Mouse (Mus musculus): ENCODE data around the gene Snd1. TPM values are rescaled to one million over a fixed set of nuclear protein-coding genes. Genes with fewer than 3 reads are reported as not detected.
A peak's percentile ranks its signal among the peaks of the same experiment; 100 is the strongest.

Snd1 gene
- polyA plus RNA-seq, 1 experiment from 2014 or later, result 69.2 TPM

DNA sequence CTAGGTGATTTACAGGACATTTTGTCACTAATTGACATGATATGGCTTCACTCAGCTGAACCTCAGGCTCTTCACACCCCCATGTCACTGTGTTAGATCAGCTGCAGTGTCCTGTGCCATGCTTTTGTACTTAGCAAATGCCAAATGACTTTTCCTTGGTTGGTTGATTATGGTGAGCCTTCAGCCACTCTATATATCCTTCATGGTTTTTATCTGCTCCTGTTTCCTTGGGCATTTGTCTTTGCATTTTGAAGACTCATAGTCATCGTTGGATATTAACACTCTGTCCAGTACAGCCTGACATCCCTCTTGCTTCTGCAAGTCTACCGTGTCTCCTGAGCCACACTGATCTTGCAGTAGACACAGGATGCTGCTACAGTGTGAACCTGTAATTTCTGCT, 384.2 kb downstream of the Snd1 start:
- DNase-seq (ENCODE audit: low spot score), result no peak

DNA sequence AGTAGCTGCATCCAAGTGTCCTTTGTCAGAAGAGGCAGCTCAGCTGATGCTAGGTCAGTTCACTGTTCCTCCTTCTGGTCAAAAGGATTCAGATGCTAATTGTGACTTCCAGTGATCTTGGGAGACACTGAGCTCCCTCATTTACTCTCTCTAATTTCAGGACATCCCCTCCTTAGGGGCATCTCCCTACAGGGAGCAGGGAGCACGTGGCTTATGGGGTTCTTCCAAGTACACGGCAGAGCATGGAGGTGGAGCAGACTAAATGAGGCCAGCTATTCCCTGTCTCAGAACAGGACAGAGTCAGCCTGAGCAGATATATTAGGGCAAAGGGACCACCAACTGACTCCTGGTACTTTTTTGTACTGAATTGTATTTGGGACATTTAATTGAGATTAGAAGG, 385.5 kb downstream of the Snd1 start:
- no peak for DNase-seq (ENCODE audit: low spot score)

GRCm38 (mm10) chr6:28860922-28861321, 386.0 kb downstream of the Snd1 start:
- DNase-seq (ENCODE audit: low spot score), result no peak

DNA sequence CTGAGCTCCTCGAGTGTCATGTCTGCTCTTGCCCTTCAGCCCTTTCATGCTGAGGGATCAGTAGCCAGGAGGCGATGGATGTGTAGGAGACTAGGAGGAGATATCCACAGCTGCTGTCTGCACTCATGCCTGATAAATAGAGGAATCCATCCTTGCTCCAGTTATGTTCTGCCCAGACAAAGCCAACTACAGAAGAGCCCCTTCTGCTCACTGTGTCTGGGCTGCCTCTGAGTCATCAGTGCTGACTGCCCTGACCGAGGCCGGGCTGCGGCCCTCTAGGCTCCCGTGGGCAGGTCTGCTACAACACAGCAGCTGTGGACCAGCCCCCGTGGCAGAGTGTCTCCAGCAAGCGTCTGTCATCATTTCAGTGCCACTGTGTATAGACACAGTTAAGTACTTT, 387.4 kb downstream of the Snd1 start:
- no peak for DNase-seq (ENCODE audit: low spot score)

GRCm38 (mm10) chr6:28864684-28865083, 389.7 kb downstream of the Snd1 start:
- DNase-seq (ENCODE audit: low spot score), result no peak

DNA sequence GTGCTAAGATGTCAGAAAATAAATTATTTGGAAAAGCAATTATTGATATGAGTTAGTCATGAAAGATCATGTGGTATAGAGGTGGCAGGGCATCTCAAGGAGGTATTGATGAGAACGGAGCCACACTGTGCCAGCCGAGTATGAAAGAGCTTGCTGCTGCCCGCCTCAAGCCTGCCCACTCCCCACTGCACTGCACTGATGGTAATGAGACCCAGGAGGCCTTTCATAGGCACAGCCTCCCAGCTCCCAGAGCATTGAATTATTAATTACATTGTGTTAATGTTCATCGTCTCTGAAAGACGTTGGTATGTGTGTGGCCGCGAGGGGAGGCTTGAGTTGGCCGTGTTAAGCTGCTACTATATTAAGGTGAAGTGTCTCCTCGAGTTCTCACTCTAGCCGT, 390.2 kb downstream of the Snd1 start:
- no peak for DNase-seq (ENCODE audit: low spot score)

DNA sequence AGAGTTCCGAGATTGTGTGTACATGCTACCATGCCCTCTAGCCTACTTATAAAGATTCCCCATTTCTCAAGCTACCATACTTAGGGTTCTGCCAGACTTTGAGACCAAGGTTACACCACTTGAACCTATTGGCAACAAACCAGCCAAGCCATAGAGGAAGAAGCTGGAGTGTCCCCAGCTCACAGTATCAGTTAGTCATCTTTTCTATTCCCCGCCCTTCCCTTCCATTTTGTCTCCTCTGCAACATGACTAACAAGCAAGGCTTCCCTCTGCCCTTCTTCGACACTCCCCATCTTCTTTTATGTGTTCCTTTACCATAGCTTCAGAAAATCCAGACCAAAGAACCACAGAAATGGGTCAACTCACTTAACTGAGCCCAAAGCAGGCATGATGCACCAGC, 391.3 kb downstream of the Snd1 start:
- no peak for DNase-seq (ENCODE audit: low spot score)

DNA sequence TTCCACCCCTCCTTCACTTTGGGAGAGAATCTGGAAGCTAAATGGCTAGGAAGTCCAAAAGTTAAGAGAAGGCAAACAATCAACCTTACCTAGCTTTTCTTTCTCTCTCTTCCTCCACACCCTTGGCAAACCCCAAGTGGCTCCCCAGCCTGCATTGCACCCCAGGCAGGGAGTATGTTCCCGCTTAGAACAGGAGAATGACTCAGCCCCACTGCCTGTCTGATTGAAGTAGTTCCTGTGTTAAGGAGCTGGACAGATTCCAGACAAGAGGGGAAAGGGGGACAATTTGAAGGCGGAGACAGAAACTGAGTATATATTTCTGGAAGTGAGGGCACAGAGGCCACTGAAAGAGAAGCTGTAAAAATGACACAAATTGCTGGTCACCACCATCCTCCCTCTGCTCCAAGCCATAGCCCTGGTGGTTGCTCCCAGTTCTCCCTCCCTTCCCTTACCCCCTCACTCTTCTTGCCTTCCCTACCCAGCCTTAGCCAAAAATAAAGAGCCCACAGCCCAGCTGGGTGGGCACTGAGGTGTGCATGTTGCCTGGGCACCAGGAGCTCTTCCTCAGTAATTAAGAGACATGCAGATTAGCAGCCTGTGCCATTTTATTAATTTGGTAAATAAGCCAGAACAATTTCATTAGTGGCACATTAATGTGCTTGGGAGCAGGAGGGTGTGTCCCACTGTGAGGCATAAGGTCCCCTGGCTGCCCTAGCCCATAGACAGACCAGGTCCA, 392.7 kb downstream of the Snd1 start:
- DNase-seq (ENCODE audit: low spot score), result no peak

DNA sequence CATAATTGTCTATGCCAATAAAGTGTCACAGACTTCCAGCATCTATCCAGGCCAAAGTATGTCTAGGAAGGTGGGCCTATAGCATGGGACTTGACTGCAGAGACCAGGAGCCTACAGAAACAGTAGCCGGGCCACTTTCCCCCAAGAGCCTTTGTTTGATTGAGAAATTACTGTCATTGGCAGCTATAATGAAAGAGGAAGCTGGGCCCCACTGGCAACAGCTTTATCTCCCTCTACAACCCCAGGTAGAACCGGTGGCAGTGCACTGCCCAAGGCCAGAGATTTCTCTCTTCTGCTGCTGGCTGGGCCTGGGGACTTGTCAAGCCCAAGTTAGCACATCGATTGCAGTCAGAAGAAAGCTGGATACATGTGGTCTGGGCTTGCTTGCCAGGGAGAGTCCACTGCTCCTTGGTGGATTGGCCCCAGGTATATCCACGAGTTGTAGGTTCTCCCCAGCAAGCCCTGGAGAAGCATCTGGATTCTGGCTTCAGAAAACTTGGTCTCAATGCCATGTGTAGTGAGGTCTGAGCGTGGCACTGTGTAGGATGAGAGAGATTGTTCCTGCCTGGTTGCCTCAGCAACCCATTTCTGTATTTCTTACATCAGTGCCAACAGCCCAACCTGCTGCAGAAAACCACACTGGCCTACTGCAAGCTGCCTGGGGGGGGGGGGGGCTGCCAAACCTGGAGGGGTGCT, 396.9 kb downstream of the Snd1 start:
- DNase-seq (ENCODE audit: low spot score), result no peak

GRCm38 (mm10) chr6:28872421-28872795, 397.5 kb downstream of the Snd1 start:
- DNase-seq (ENCODE audit: low spot score), result no peak

DNA sequence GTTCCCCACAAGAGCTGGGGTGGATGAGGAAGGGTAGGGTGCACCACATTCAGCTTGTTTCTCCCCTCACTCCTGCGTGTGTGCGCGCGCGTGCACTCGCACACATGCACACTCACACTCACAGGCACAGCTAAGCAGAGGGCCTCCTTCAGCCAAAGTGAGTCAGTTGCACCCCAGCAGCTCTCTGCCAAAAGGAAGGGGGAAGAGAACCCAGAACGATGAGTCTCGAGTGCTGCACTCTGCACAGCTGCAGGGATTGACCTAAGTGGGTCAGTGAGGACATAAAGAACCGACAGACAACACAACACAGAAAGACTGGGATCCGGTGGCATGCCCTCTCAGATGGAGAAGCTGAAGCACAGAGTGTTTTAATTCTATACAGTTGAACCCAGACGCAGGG, 399.1 kb downstream of the Snd1 start:
- DNase-seq (ENCODE audit: low spot score), result no peak

DNA sequence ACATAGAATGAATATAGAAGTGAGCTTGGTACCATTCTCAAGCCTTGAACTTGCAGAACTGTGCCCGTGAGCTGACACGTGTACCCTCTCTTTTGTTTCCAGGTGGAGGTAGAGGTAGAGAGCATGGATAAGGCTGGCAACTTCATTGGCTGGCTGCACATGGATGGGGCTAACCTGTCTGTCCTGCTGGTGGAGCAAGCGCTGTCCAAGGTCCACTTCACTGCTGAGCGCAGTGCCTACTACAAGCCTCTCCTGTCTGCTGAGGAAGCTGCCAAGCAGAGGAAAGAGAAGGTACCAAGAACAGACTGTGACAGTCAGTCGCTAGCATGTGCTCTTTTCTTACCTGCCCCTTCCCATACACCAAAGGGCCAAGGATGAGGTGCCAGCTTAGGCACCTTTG, 399.8 kb downstream of the Snd1 start:
- DNase-seq (ENCODE audit: low spot score), result no peak

- DNase-seq (ENCODE audit: low spot score), result no peak
Measured at GRCm38 (mm10) chr6:28875333-28875732, 400.4 kb downstream of the Snd1 start.

DNA sequence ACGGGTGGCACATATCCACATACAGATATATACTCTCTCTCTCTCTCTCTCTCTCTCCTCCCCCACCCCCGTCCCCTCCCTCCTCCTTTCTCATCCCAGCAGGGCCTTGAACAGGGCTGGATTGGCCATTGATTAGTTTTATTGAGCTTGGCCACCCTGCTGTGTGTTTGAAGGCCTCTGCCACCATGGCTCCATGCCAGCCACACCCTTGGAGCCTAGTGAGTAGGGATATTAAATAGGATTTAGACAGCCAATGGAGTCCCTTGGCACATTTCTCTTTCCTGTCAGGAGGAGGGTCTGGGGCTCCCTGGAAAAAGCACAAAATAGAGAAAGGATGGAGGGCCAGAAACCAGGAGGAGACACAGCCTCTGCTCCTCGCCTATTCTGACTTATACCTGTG, 401.6 kb downstream of the Snd1 start:
- no peak for DNase-seq (ENCODE audit: low spot score)

DNA sequence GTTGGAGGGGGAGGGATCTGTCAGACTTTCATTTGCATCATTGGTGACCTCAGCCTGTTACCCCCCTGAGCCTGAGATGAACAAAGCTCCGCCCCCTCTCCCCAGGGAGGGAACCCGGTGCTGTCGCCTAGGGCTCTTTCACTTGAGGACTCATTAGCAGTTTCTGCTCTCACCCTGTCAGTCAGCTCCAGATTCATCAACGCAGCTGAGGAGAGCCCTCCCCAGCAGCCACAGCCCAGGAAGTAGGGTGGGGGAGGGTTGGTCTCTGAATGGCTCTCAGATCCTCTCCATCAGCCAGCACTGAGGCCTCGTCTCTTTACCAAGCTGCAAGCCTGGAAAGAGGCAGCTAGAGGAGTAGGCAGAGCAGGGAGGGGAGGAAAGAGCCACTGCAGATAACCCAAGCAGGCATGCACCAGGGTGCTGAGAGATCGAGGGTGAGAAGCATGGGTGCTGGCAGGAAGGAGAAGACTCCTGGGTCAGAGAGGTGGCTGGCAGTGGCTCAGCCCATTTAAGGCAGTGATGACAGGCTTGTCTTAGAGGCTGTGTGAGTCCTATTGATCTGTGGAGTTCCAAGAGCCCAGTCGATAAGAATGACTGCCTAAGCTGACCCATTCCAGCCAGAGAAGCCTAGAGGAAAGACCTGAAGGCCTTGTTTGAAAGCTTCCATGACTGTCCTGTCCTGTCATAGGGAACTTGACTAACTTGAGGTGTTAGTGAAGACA, 403.2 kb downstream of the Snd1 start:
- DNase-seq (ENCODE audit: low spot score), result peak; percentile 36

DNA sequence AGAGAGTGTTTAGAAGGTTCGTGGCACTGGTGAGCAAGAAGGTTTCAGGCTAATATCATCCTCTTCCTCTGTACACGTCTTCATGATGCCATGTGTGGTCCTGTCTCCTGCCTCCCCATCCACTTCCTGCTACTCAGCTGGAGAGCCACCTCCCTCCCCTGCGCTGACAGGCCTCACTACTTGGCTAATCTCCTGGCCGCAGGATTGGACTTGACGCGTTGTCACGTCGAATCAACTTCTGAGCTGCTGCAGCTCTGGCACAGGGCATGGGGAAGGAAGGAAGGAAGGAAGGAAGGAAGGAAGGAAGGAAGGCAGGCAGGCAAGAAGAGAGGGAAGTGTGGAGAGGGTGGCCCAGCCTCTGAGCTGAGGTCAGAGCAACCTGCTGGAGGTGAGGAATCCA, 404.4 kb downstream of the Snd1 start:
- no peak for DNase-seq (ENCODE audit: low spot score)

DNA sequence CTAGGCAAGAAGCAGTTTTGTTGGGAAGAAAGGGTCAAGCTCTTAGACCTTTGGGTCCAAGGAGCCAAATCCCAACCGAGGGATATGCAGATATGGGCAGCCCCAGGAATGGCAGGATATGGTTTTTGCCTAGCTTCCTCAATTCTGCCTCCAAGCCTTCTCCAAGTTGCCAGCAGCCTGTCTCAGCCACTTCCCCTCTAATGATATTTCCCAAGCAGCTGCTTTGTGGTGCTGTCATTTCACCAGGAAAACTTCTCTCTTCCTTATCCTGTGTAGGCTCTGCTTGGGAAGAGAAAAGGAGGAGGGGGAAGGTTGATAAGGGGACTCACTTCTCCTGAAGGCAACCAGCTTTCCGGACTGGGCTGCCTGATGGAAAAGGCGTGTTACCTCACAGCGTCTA, 406.0 kb downstream of the Snd1 start:
- DNase-seq (ENCODE audit: low spot score), result no peak

GRCm38 (mm10) chr6:28883518-28883917, 408.6 kb downstream of the Snd1 start:
- no peak for DNase-seq (ENCODE audit: low spot score)

DNA sequence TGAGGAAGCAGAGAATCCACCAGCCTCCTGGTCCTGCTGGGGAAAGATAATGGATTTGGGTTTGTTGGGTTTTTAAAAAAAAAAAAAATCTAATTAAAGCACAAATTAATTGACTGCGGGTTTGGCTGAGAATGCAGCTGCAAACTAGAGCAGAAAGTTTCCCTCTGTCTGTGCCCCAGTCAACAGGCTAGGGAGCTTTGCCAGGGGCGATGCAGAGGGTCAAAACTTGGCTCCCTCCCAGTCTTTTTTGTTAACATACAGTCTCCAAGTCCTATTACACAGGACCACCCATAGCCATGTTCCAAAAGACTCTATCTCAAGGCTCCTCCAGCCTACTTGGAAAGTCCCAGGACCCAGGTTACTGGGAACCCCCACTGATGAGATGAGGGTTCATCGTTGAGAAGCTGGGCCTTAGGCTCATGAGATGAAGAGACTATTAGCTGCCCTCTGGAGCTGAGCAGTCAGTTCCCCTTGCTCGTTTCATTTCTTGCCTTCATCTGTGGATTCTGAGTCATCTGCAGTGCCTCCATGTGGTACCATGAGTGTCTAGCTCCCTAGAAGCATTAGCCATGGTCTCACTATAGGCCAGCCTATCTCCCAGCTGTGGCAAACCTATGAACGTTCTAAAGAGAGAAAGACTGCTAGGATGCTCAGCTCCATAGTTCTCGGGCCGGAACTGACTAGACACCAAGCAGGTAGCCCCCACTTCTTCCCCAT, 411.9 kb downstream of the Snd1 start:
- no peak for DNase-seq (ENCODE audit: low spot score)

GRCm38 (mm10) chr6:28890426-28890825, 415.5 kb downstream of the Snd1 start:
- DNase-seq (ENCODE audit: low spot score), result no peak

- no peak for DNase-seq (ENCODE audit: low spot score)
Measured at GRCm38 (mm10) chr6:28891480-28891879, 416.5 kb downstream of the Snd1 start.

- no peak for DNase-seq (ENCODE audit: low spot score)
Measured at GRCm38 (mm10) chr6:28895004-28895515, 420.1 kb downstream of the Snd1 start.
